Mouse (Mus musculus) midbrain, embryonic 12.5 days (tissue): ENCODE data around the gene Myh7b. TPM values are rescaled to one million over a fixed set of nuclear protein-coding genes. Genes with fewer than 3 reads are reported as not detected.
A peak's percentile ranks its signal among the peaks of the same experiment; 100 is the strongest.

Experiments
- ATAC-seq: fragments of 200-750 bp; cut with Nextera tagmentation; 2 replicates; pipeline ENCODE4 v1.8.0; 2017; ENCODE audit warnings: low read depth, moderate TSS enrichment, moderate library complexity; ENCODE audit not compliant: low FRiP score
- H3K27ac ChIP-seq: fragments of 300-500 bp; sonication (generic); replicated peaks from 2 replicates; pipeline ENCODE4 v1.5.1; 2016; ENCODE audit warnings: mild to moderate bottlenecking
- H3K27me3 ChIP-seq: fragments of 300-500 bp; sonication (generic); 2 replicates; pipeline ENCODE4 v1.6.1; 2016; ENCODE audit warnings: mild to moderate bottlenecking
- H3K36me3 ChIP-seq: fragments of 300-500 bp; sonication (generic); 2 replicates; pipeline ENCODE4 v1.6.1; 2016
- H3K4me1 ChIP-seq: fragments of 300-500 bp; sonication (generic); 2 replicates; pipeline ENCODE4 v1.6.1; 2016
- H3K4me2 ChIP-seq: fragments of 300-500 bp; sonication (generic); replicated peaks from 2 replicates; pipeline ENCODE4 v1.6.1; 2016; ENCODE audit warnings: mild to moderate bottlenecking, moderate library complexity
- H3K4me3 ChIP-seq: fragments of 300-500 bp; sonication (generic); 2 replicates; pipeline ENCODE4 v1.5.1; 2016; ENCODE audit warnings: mild to moderate bottlenecking
- H3K9ac ChIP-seq: fragments of 300-500 bp; sonication (generic); replicated peaks from 2 replicates; pipeline ENCODE4 v1.6.1; 2016; ENCODE audit warnings: mild to moderate bottlenecking, moderate library complexity
- H3K9me3 ChIP-seq: fragments of 300-500 bp; sonication (generic); 2 replicates; pipeline ENCODE4 v1.6.1; 2016; ENCODE audit warnings: mild to moderate bottlenecking
- WGBS: fragments of 180-500 bp; shearing (Covaris S2); methylation state at CpG from one replicate; pipeline ENCODE4 v1.1.7; 2016; 5-methylcytosine and 5-hydroxymethylcytosine counted together
- polyA plus RNA-seq: library from polyadenylated mRNA; unstranded; fragments of >200 nt; fragmentation: Nextera tagmentation; extraction: Ambion mirVana; gene quantifications from 2 replicates; pipeline ENCODE4 v1.2.1, GENCODE M21; 2016

Myh7b gene
- polyA plus RNA-seq, 1 experiment from 2014 or later, result 1.1 TPM

DNA sequence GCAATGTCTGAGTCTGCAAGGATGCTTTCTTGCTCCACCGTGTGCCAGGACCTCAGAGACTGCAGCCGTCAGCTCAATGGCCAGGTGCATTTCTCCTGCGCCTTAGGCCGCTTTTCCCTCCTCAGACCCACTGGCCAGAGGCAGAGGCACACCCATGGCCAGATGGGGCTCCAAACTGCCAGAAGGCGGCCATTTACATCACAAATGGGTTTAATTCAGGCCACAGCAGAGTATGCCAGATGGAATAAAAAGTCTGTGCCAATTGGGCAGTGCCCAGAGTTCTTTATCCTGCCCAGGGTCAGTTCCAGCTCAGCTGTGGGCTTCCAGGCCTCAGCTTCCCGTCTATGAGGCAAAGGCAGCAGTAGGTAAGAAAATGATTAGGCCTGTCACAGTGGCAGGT, 29.6 kb downstream of the Myh7b start:
- 83% methylated on average over 6 of the region's 6 CpGs for WGBS
- Histone ChIP-seq H3K9ac (no peak overlapping the region), H3K27me3 (no peaks in the 10 kb centered on the region), H3K4me2 (no peak overlapping the region), H3K36me3 (peaks cover 85% of the 10 kb centered on the region), H3K4me3 (no peak overlapping the region), H3K4me1 (no peaks in the 10 kb centered on the region), H3K9me3 (no peaks in the 10 kb centered on the region), H3K27ac (peak overlapping the region; percentile 31; the same call in 1 of the 2 replicates)
- ATAC-seq, result no peak

DNA sequence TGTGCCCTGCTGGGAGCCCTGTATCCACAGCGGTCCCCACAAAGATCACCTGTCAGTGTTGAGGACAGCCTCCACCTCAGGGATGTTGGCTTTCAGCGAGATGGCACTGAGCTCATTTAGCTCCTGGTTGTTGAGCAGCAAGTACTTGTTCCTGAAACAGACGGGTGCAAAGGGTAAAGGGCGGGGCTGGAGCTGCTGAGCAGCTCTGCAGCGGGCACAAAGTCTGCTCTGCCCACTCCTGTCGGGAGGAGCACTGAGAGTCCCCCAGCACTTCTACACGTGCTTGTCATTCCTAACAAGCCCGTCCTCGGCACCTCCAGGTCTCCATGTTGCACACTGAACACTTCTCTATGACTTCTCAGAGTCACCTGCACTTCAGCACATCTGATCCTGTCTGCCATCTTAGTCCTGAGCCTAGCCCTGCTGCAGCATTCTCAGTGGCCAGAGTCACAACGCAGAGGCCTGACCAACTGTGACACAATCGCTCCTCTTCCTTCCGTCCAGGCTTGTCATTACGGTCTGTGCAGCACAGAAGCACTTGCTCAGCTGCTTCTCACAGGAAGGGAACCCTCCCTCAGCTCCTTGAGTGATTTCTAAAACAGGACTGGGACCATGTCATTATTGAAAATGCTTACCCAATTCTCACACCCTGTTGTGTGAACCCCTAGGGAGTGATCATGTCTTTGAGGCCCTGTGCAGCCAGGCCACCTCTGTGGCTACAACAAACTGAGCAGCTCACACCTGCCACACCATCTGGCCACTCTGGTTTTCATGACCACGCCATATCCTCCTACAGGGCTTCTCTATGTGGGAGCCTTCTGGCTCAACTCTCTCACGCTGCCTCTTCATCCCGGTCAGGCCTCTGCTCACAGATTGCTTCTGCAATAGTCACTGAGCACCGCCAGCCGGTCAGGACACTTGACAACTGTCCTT, 30.8 kb downstream of the Myh7b start:
- Histone ChIP-seq H3K27ac (peak overlapping the region; percentile 31), H3K36me3 (peaks cover 87% of the 10 kb centered on the region), H3K9ac (no peak overlapping the region), H3K4me1 (no peaks in the 10 kb centered on the region), H3K9me3 (no peaks in the 10 kb centered on the region), H3K4me3 (no peak overlapping the region), H3K4me2 (no peak overlapping the region), H3K27me3 (no peaks in the 10 kb centered on the region)
- WGBS, result 84% methylated on average over 18 of the region's 18 CpGs
- ATAC-seq, result peak; percentile 47; the same call in 1 of the 2 replicates

GRCm38 (mm10) chr2:155645746-155646145, 34.7 kb downstream of the Myh7b start:
- H3K4me3 ChIP-seq, result no peak overlapping the region
- no peak overlapping the region for H3K27ac ChIP-seq
- ATAC-seq, result no peak
- H3K9ac ChIP-seq, result no peak overlapping the region
- no peaks in the 10 kb centered on the region for H3K27me3 ChIP-seq
- H3K4me2 ChIP-seq, result no peak overlapping the region
- H3K36me3 ChIP-seq, result peaks cover 85% of the 10 kb centered on the region
- H3K4me1 ChIP-seq, result no peaks in the 10 kb centered on the region
- no peaks in the 10 kb centered on the region for H3K9me3 ChIP-seq
- WGBS, result 91% methylated on average over 7 of the region's 7 CpGs

- WGBS, result 94% methylated on average over 5 of the region's 5 CpGs
- peaks cover 83% of the 10 kb centered on the region for H3K36me3 ChIP-seq
Observed at GRCm38 (mm10) chr2:155652618-155653017, 41.6 kb downstream of the Myh7b start.

GRCm38 (mm10) chr2:155655759-155656372, 44.9 kb downstream of the Myh7b start:
- peaks cover 73% of the 10 kb centered on the region for H3K36me3 ChIP-seq
- no peaks in the 10 kb centered on the region for H3K27me3 ChIP-seq
- no peak overlapping the region for H3K4me3 ChIP-seq
- no peak overlapping the region for H3K9ac ChIP-seq
- H3K27ac ChIP-seq, result no peak overlapping the region
- no peak for ATAC-seq
- no peaks in the 10 kb centered on the region for H3K9me3 ChIP-seq
- WGBS, result 54% methylated on average over 6 of the region's 6 CpGs
- H3K4me2 ChIP-seq, result no peak overlapping the region
- H3K4me1 ChIP-seq, result no peaks in the 10 kb centered on the region

More at GRCm38 (mm10) chr2:155652618-155653017, 41.6 kb downstream of the Myh7b start:
- ATAC-seq, result no peak
- H3K4me1 ChIP-seq, result no peaks in the 10 kb centered on the region
- no peak overlapping the region for H3K4me3 ChIP-seq
- H3K27me3 ChIP-seq, result no peaks in the 10 kb centered on the region
- H3K9me3 ChIP-seq, result no peaks in the 10 kb centered on the region
- no peak overlapping the region for H3K9ac ChIP-seq
- H3K4me2 ChIP-seq, result no peak overlapping the region
- H3K27ac ChIP-seq, result no peak overlapping the region

- Histone ChIP-seq H3K27me3 (no peaks in the 10 kb centered on the region), H3K27ac (no peak overlapping the region), H3K4me1 (no peaks in the 10 kb centered on the region), H3K9ac (no peak overlapping the region), H3K9me3 (no peaks in the 10 kb centered on the region), H3K36me3 (peaks cover 83% of the 10 kb centered on the region), H3K4me3 (no peak overlapping the region), H3K4me2 (no peak overlapping the region)
- ATAC-seq, result no peak
- WGBS, result 92% methylated on average over 5 of the region's 5 CpGs
Observed at GRCm38 (mm10) chr2:155662390-155662789, 51.4 kb downstream of the Myh7b start.

DNA sequence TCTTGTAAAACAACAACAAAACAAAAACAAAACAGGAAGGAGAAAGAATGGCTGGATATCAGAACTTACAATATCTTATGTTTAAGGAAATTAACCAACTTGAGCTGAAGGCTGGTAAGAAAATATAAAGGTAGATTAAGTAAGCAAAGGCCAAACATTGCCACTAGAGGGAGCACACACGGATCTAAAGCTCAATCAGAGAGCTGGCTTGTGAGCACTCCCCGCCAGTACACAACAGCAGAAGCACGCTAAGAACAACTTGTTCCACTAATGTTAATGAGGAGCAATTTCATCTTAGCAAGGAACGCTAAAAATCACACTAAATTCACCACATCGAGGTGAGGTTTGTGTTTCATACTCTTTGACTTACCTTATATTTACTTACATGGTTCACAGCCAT, 52.1 kb downstream of the Myh7b start:
- peaks cover 83% of the 10 kb centered on the region for H3K36me3 ChIP-seq
- no peak for ATAC-seq

DNA sequence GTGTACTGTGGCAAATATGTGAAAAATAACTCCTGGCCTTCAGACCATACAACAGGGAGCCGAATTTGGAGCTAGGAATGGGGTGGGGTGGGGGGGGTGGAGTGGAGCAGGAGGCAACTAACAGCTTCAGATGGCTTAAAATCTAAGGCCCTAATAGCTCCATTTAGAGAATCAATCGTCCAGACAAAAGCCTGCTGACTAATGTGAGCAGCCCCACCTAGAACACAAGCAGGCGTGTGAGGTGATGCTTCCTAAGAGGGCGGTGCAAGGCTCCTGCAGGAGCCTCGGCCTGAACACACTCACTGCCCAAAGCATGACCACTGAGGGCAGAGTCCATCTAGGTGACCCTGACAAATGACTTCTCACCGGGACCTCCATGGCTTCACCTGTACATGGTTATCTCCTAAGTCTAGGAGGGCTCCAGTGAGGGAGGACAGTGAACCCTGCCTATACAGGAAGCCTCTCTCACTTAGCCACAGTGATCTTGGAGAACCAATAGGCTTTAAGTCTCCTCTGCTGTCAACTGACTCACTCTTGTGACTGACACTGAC, 53.0 kb downstream of the Myh7b start:
- H3K27ac ChIP-seq, result no peak overlapping the region
- no peak overlapping the region for H3K4me3 ChIP-seq
- ATAC-seq, result no peak
- H3K27me3 ChIP-seq, result no peaks in the 10 kb centered on the region
- H3K9ac ChIP-seq, result no peak overlapping the region
- H3K36me3 ChIP-seq, result peaks cover 84% of the 10 kb centered on the region
- no peak overlapping the region for H3K4me2 ChIP-seq
- no peaks in the 10 kb centered on the region for H3K4me1 ChIP-seq
- H3K9me3 ChIP-seq, result no peaks in the 10 kb centered on the region
- WGBS, result 88% methylated on average over 6 of the region's 6 CpGs

More for the DNA sequence above, 52.1 kb downstream of the Myh7b start:
- Histone ChIP-seq H3K4me1 (no peaks in the 10 kb centered on the region), H3K9me3 (no peaks in the 10 kb centered on the region), H3K27me3 (no peaks in the 10 kb centered on the region), H3K27ac (no peak overlapping the region), H3K9ac (no peak overlapping the region), H3K4me3 (no peak overlapping the region), H3K4me2 (no peak overlapping the region)
- 32% methylated on average over 5 of the region's 5 CpGs for WGBS

DNA sequence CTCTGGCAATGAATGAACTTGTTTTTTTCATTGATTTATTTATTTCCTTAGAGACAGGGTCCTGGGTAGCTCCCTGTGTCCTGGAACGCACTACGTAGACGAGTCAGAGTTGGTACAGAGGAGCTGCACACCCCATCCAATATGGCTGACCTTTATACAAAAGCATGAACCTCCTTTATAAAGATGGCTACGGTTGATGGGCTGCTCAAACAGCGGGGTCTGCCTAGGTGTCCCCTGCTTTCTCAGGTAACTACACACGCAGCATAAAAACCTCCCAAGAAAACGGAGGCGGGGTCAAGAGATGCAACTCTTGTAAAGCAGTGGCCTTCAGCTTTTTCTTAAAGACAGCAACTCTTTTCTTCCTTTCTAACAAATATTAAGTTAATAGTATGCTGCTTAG, 56.9 kb downstream of the Myh7b start:
- 94% methylated on average over 8 of the region's 8 CpGs for WGBS
- Histone ChIP-seq H3K36me3 (peaks cover 81% of the 10 kb centered on the region), H3K9ac (no peak overlapping the region), H3K27me3 (no peaks in the 10 kb centered on the region), H3K27ac (no peak overlapping the region), H3K4me2 (no peak overlapping the region), H3K9me3 (no peaks in the 10 kb centered on the region), H3K4me1 (no peaks in the 10 kb centered on the region), H3K4me3 (no peak overlapping the region)
- ATAC-seq, result no peak

DNA sequence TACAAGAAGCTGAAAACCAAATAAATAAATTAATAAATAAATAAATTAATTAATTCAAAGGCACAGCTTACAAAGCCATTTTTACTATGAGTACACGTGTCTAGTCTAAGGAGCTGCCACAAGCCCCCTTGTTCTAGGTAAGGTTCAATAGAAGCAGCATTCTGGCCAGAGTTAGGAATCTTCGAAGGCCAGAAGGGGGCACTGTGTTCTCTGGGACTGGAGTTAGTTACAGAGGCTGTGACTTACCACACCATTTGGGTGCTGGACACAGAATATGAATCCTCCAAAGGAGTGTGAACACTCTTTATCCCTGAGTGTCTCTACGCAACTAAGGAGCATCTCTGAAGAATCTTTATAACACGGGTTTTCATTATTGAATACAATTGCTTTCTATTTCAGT, 57.4 kb downstream of the Myh7b start:
- Histone ChIP-seq H3K4me2 (no peak overlapping the region), H3K36me3 (peaks cover 76% of the 10 kb centered on the region), H3K4me3 (no peak overlapping the region), H3K4me1 (no peaks in the 10 kb centered on the region), H3K9me3 (no peaks in the 10 kb centered on the region), H3K27me3 (no peaks in the 10 kb centered on the region), H3K27ac (no peak overlapping the region), H3K9ac (no peak overlapping the region)
- ATAC-seq, result no peak
- WGBS, result 87% methylated on average over 4 of the region's 4 CpGs

GRCm38 (mm10) chr2:155671236-155671635, 60.2 kb downstream of the Myh7b start:
- peaks cover 48% of the 10 kb centered on the region for H3K36me3 ChIP-seq
- WGBS, result 88% methylated on average over 4 of the region's 4 CpGs
- H3K4me2 ChIP-seq, result no peak overlapping the region
- no peak overlapping the region for H3K4me3 ChIP-seq
- H3K4me1 ChIP-seq, result 0 out of 2 replicates have a peak, but pooled peaks cover 3% of the 10 kb centered on the region
- H3K27ac ChIP-seq, result no peak overlapping the region
- no peaks in the 10 kb centered on the region for H3K9me3 ChIP-seq
- no peaks in the 10 kb centered on the region for H3K27me3 ChIP-seq
- ATAC-seq, result no peak
- no peak overlapping the region for H3K9ac ChIP-seq

- no peak for ATAC-seq
- 29% methylated on average over 2 of the region's 2 CpGs for WGBS
Observed at GRCm38 (mm10) chr2:155673546-155673945, 62.5 kb downstream of the Myh7b start.

More at GRCm38 (mm10) chr2:155673546-155673945, 62.5 kb downstream of the Myh7b start:
- no peaks in the 10 kb centered on the region for H3K9me3 ChIP-seq
- no peaks in the 10 kb centered on the region for H3K27me3 ChIP-seq
- no peak overlapping the region for H3K9ac ChIP-seq
- no peak overlapping the region for H3K4me3 ChIP-seq
- H3K36me3 ChIP-seq, result peaks cover 28% of the 10 kb centered on the region
- H3K4me2 ChIP-seq, result no peak overlapping the region
- H3K27ac ChIP-seq, result no peak overlapping the region
- H3K4me1 ChIP-seq, result 0 out of 2 replicates have a peak, but pooled peaks cover 3% of the 10 kb centered on the region
